Comparison of ENCODE assay signal across 11 mouse cellular contexts in the genomic region with DNA sequence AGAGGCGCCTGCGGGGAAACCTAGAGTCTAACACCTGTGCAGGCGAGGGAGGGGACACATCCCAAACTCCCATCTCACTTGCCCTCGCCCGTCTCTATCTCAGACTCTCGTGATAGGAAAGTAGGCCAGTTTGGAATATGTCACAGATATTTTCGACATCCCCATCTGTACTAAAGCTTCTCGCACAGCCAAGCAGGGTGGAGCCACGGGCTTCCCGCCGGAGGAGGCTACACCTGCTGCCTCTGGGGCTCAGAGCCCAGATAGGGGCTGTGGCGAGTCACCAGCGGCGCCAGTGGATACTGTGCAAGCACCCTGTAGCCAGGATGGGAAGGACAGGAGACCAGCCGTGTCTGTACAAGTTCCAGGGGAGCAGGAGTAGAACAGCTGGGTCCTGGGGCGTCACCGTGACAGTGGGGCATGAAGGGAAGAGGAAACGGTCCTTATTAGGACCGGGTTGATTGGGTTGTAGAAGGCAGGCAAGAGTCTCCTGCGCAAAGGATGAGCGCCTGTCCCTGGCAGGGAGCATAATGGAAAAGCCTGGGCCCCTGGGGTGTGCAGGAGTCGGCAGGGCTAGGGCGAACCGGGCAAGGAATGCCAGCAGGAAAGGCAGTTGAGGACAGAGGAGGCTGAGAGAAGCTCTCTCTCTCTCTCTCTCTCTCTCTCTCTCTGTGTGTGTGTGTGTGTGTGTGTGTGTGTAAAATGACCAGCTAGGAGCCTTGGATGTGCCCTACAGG. TPM values are rescaled to one million over a fixed set of nuclear protein-coding genes. Genes with fewer than 3 reads are reported as not detected.
DNase-seq lines count a peak whose midpoint lies in the region; ATAC-seq lines count a peak whose summit lies in the region.
"Had no signal": no experiment of that assay in that cellular context is flagged by ENCODE, and none has a peak within 500 bp of the region (broad histone marks: within the 10 kb centered on the region; RNA-seq: fewer than 3 reads in every experiment).

No protein-coding gene starts in this region.

- intact Hi-C loops in left cerebral cortex, postnatal 36 days (cut with DNase I), result loop anchor here (2.0 kb wide), 1 partner anchor 16 kb away; no protein-coding TSS in a partner anchor

- peak; percentile 26; the same call in 1 of the 2 replicates for ATAC-seq in cerebellum, adult (ENCODE audit: insufficient number of reproducible peaks, low FRiP score, low TSS enrichment)
- ATAC-seq in monocyte, adult 5-6 weeks (replicated peaks; ENCODE audit: insufficient number of reproducible peaks, low FRiP score, low TSS enrichment, poor library complexity, severe bottlenecking), result no peak

- DNase-seq in cerebellum, postnatal 4 days (ENCODE audit: low spot score in 2 of 2), result no peak
- DNase-seq in layer of hippocampus, adult 9-11 months, result peak; percentile 63
- no peak for DNase-seq in layer of hippocampus, adult 11-12 months (ENCODE audit: low spot score)
- peak; percentile 55 to 62 for DNase-seq in cerebellum, postnatal 10 days
- DNase-seq in left cerebral cortex, postnatal 36 days (ENCODE audit: low spot score in 2 of 2), result peak; percentile 64 to 76
- DNase-seq in kidney, adult 9 months, result no peak
- DNase-seq: adrenal gland, adult 2 months; kidney, adult 11 months had no signal

RNA-seq across cellular contexts. Expression of a gene that starts 14.4 kb away (rescaled TPM):
- total RNA-seq in left cerebral cortex, postnatal 36 days (2021), result 100 to 1,000 TPM; 326 to 349 TPM
- total RNA-seq in monocyte, adult 5-6 weeks (2017), result 0.10 to 0.58 TPM (median 0.21 TPM) in 3 replicates

RNA-seq across cellular contexts. Expression of a gene that starts 39.1 kb away (rescaled TPM):
- total RNA-seq in left cerebral cortex, postnatal 36 days (2021), result 100 to 1,000 TPM in 1 of 2 experiments, 10 to 100 TPM in 1; 90.9 to 102 TPM
- total RNA-seq in monocyte, adult 5-6 weeks (2017), result 0.75 to 1.8 TPM (median 0.95 TPM) in 3 replicates
- total RNA-seq: MEL had no signal

Comparison
In these comparisons a context has a peak if more than half of its experiments do, and no peak if none do; other contexts are left out.
1. DNase-seq: peak in layer of hippocampus, adult 9-11 months (single experiment), cerebellum, postnatal 10 days (2 of 2) and left cerebral cortex, postnatal 36 days (2 of 2); none in cerebellum, postnatal 4 days (0 of 2), layer of hippocampus, adult 11-12 months (single experiment) and kidney, adult 9 months (single experiment).
2. RNA of a gene that starts 14.4 kb away (total RNA-seq): 326 to 349 TPM in left cerebral cortex, postnatal 36 days; 0.10 to 0.58 TPM in monocyte, adult 5-6 weeks; every median in the first group is over 100 times any median in the second.
3. RNA of a gene that starts 39.1 kb away (total RNA-seq): 90.9 to 102 TPM in left cerebral cortex, postnatal 36 days; 0.75 to 1.8 TPM in monocyte, adult 5-6 weeks; every median in the first group is over 10 times any median in the second.